Mouse (Mus musculus) gastrocnemius, postnatal 36 days (tissue): Measurements from ENCODE around the gene Krt88. TPM values are rescaled to one million over a fixed set of nuclear protein-coding genes. Genes with fewer than 3 reads are reported as not detected.

Experiments
- DNase-seq, 2 experiments: peaks; one replicate each; pipeline ENCODE4 v3.0.0; 2022
- intact Hi-C: fragments of 180-260 bp; cut with DNase I; formaldehyde crosslinking; loops from one replicate; pipeline ENCODE4 v1.15.1; 2025
- total RNA-seq, 2 experiments: library from RNA; stranded (reverse); gene quantifications; 2 replicates each; pipeline ENCODE4 v1.2.3; 2021

The Krt88 gene
- total RNA-seq, 2 experiments from 2014 or later: not detected

DNA sequence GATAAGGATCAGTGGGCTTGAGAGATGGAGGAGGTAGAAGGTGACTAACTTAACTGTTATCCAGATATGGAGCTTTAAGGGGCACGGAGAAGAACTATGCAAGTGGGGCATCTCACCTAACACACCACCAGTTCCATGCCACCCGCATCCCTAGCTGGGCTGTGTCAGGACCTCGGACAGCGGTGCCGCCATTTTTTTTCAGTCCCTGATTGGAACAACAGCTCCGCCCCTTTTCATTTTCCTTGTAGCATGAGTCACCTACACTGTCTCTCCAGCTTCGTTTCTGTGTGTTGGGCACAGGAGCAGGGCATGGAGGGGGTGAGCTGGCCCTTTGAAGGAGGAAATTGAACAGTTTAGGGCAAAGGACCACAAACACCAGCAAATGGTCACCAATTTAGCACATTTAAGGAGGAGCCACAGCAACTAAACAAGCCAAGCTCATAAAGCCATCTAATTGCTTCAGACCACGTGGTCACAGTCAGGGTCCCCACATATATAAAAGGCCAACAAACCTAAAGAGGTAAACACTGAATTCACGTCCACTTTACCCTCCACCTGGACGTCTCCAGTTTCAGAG lies 25.5 kb downstream of the Krt88 start, which contains the start of gene Krt86:
TSS of gene Krt86 (plus strand) at position 527 of the 577 bp plus-strand sequence.
- intact Hi-C loops: no loop called here
- no peak for DNase-seq

DNA sequence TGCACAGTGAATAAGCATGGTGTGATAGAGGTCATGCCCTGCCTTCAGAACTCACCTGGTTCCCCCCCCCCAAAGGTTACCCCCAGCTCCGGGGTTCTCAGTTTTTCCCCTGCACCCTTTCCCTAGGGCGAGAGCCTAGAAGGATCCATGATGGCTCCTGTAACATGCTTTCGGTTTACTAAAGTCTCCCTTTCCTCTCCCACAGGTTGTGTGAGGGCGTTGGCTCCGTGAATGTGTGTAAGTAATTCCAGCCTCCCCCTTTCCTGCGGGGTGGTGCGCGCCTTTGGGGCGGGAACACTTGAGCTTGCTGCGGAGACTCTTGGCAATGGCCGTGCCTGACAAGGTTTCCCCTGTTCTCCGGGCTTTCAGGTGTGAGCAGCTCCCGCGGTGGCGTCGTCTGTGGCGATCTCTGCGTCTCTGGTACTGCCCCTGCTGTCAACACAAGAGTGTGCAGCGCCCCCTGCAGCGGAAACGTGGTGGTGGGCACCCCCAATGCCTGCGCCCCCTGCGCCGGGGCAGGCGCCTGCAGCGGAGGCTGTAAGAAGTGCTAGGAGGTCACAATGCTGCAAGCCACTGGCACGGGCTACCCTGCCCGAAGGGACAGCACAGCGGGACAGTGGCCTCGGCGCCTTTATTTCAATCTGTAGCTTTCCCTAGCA lies 31.6 kb downstream of the Krt88 start:
- no peak for DNase-seq
- intact Hi-C loops: no loop called here

DNA sequence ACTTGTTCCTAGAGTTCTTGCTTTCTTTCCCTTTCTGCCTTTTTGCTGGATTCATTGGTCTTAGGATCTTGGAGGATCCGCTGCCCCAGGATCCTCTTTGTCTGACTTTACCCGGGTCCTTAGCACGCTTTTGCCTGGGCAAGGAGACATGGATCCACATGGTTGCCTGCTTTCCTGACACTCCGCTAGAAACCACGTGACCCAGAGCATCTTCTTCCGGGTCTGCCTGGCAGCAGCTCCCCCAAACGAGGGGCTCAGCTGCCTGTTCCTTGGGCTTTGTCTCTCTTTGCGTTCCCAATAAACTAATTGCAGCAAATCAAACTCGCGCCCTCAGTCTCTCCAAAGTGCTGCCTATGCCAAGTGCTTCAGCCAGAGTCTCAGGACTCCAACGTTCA lies 32.1 kb downstream of the Krt88 start:
- no peak for DNase-seq
- intact Hi-C loops: no loop called here

DNA sequence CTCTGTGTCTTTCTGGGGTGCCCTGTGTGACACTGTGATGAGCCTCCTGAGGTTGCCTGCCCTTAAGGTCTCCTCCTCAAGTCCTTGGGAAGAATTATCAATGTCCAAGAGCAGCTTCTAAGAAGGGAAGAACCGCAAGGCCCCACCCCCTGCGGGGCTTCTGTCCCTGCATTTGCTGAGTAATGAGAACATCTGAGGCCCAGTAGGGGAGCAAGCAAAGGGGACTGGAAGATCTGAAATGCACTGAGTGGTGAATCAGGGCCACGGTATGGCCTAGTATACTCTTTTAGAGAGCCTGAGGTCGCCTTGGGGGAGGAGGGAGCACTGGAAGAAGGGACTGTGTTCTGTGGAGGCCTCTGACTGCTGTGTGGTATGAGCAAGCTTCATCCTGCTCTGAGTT lies 34.5 kb downstream of the Krt88 start:
- no peak for DNase-seq
- intact Hi-C loops: no loop called here

DNA sequence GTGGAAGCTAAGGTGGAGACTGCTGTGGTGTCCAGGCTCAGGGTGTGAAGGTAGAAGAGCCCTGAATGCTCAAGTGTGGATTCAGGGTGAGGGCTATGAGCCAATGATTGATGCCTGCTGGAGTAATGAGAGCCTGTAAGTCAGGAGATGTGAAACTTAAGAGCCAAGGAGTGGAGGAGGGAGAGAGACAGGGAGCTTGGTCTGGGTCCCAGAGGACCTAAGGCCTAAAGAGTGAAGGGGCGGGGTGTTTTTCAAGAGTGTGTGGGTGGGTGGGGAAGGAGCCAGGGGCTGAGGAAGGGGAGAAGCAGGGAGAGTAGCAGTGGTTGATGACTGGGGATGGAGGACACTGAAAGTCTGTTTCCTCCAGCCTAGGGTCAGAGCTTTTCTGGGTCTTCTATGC lies 36.1 kb downstream of the Krt88 start:
- intact Hi-C loops: no loop called here

DNA sequence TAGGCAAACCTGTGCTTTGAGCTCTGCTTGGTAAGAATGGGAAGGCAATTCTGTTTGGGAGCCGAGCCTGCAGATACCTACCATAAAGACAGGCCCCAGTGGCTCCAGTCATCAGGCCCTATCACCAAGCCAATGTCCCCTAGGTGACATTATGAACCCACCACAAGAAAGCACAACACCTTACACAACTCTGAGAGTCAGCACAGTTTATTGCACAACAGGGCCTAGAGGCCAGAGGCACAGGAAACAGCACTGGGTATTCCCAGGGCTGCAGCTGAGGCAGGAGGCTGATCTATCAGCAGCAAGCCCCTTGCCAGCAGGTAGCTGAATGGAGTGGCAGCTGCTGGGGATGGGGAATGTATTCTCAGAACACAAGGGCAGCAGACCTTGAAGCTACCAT lies 37.4 kb downstream of the Krt88 start:
- intact Hi-C loops: no loop called here
- DNase-seq: no peak

More for the DNA sequence above, 36.1 kb downstream of the Krt88 start:
- no peak for DNase-seq

DNA sequence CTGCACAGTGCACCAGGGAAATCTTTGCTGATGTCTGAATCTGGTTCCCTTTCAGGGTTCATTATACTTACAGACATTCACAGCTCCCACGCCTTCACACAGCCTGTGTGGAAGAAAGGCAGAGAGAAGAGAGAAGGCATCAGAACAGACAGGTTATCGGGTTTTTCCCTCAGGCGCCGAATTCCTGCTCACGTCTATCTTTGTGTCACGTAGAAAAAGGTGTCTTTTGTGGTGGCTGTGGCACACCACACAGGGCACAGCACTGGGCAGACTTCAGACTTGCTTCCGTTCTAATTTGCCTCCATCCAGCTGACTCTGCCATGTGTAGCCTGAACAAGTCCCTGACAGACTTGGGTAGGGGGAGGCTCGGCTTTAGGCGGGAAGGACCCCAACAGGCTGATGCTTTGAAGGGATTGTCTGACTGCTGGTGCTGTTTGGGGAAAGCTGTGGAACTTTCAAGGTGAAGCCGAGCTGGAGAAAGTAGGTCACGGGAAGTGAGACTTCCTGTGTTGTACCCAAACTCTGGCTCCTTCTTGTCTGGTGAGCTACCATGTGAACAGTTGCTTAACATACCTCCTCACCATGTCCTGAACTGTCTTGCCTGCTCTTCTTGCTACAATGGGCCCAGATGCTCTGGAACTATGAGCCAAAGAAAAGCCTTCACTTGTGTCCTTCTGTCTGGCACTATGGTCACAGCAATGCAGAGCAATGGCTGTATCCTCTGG lies 38.5 kb downstream of the Krt88 start:
- no peak for DNase-seq
- intact Hi-C loops: no loop called here

DNA sequence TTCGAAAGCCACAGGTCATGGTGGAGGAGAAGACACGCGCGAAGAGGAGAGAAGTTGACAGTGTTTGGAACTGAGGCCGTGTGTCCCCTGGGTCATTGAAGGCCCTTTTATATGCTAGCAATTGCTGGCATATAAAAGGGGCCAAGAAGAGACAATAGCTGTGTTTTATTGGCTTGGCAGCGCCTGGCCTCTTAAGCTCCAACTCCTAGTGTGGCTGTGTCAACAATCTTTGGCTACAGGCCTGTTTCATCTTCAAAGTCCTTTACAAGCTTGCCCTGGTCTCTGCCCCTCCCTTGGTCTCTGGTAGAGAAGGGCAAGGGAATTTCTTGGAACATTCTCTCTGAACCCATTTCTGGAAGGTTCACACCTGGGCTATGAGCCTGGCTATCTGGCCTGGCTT lies 43.9 kb downstream of the Krt88 start, which contains the start of gene Krt83:
TSS of gene Krt83 (minus strand) at position 82 of the 400 bp plus-strand sequence.
- intact Hi-C loops: no loop called here
- DNase-seq: no peak

DNA sequence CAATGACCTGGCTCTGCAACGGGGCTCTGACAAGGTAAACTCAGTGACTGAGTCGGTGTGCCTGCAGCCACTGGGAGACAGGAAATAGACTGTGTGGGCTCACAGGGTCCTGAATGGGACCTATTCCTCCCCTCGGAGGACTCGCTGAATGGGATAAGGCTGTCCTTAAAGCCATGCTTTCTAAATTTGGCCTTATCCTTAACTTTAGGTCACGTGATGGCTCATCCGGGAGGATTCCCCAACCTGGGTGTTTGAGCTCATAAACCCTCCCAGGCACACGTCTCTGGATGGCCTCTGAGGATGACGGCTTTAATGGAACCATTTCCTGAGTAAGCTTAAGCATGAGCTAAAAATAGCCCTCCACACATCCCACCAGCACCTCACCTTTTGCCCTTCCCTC lies 45.2 kb downstream of the Krt88 start:
- no peak for DNase-seq
- intact Hi-C loops: no loop called here

DNA sequence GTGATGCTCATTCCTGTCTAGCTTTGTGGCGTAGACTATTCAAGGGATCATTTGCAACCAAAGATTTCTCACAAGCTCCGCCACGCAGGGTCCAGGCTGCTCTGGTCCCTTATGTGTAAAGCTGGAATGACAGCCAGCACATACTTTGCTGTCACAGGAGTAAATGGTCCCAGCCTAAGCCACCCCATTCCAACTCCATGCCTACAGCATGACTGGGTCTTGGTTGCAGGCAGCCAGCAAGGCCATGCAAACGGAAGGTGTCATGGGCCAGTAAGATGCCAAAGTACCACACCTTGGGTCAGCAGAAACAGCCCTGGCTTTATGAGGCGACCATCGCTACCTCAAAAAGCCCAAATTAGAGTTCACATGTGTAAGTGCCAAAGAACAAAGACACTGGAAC lies 46.2 kb downstream of the Krt88 start:
- DNase-seq: no peak
- intact Hi-C loops: no loop called here

DNA sequence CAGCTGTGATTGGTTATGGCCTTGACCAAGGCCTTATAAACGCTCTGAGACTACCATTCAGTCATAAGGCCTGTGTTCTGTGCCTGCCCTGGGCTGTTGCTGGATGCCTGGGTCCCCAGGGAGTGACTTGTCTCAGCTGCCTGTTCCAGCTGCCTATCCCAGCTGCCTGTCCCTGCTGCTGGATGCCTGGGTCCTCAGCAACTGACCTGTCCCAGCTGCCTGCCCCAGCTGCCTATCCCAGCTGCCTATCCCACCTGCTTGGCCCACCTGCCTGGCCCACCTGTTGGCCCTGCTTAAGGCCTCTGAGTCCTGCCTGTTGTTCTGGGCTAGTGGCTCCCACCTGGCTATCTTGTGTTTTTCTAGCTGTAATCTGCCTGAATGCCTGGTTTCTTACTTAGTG lies 46.7 kb downstream of the Krt88 start:
- no peak for DNase-seq
- intact Hi-C loops: no loop called here

DNA sequence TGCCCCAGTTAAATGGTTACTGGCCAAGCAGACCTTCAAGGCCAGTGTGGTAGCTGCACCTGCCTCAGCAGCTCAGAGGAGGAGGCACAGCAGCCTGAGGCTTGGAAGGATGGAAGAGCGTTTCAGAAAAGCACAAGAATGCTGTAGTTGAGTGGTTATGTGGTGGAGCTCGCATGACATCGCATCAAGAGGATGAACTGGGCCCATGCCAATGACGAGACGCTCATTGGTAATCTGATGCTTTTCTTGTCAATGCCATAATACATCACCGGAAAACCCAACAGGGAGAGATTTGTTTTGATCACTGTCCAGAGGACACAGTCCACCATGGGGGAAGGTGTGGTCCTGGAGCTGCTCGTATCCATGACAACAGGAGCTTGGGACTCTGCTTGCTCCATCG lies 47.7 kb downstream of the Krt88 start:
- DNase-seq: no peak
- intact Hi-C loops: loop anchor here (5.0 kb wide), 1 partner anchor 153 kb away; no protein-coding TSS in a partner anchor

DNA sequence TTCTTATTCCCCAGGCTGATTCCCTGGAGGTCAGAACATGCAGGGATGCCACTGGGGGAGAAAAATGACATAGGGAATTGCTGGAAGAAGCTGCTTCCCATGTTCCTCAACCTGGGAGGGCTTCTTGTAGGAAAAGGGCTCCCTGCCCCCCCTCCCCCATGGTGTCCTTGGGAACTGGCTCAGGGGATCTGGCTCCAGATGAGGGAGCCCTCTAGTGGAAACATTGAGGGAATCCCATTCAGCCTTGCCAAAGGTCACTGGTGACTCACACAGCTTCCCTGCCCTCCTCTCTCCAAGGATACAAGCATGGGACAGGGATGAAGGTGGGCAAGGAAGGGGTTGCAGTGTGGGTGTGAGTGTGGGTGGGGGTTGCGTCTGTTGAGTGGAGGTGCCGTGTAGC lies 49.6 kb downstream of the Krt88 start:
- intact Hi-C loops: loop anchor here (5.0 kb wide), 1 partner anchor 155 kb away; no protein-coding TSS in a partner anchor
- no peak for DNase-seq

Other genes with a start within 250 kb of the Krt88 start
- gene Grasp, start 223.6 kb upstream of the Krt88 start, total RNA-seq: 1 to 10 TPM; 5.7 to 6.3 TPM
- gene Nr4a1, start 193.5 kb upstream of the Krt88 start, total RNA-seq: 100 to 1,000 TPM; 152 to 202 TPM
- 10 to 100 TPM; 30.6 to 32.6 TPM for gene Atg101, start 163.5 kb upstream of the Krt88 start, total RNA-seq
- under 1 TPM; 0.23 to 0.44 TPM for gene 6030408B16Rik, start 154.5 kb upstream of the Krt88 start, total RNA-seq
- 1 to 10 TPM; 1.9 to 2.5 TPM for gene Krt80, start 77.6 kb upstream of the Krt88 start, total RNA-seq
- under 1 TPM in 1 of 2 experiments, not detected in 1; 0.15 TPM for gene Krt7, start 36.7 kb upstream of the Krt88 start, total RNA-seq
- gene Krt87, start 8.9 kb upstream of the Krt88 start, total RNA-seq: not detected
- gene Krt81, start 16.0 kb downstream of the Krt88 start, total RNA-seq: not detected
- not detected for gene Krt86, start 25.7 kb downstream of the Krt88 start, total RNA-seq
- not detected for gene Krt83, start 43.8 kb downstream of the Krt88 start, total RNA-seq
- not detected for gene Gm49425, start 69.5 kb downstream of the Krt88 start, total RNA-seq
- gene Krt84, start 85.1 kb downstream of the Krt88 start, total RNA-seq: not detected
- gene Krt82, start 102.9 kb downstream of the Krt88 start, total RNA-seq: not detected
- gene Krt90, start 115.2 kb downstream of the Krt88 start, total RNA-seq: not detected
- not detected for gene Krt75, start 126.2 kb downstream of the Krt88 start, total RNA-seq
- gene Gm5414, start 180.4 kb downstream of the Krt88 start, total RNA-seq: not detected
- gene Gm5478, start 199.6 kb downstream of the Krt88 start, total RNA-seq: not detected
- gene Krt6b, start 232.5 kb downstream of the Krt88 start, total RNA-seq: not detected
- gene Krt6a, start 246.6 kb downstream of the Krt88 start, total RNA-seq: not detected